28 mouse cellular contexts compared by ENCODE assay signal in genomic region chr13:108124096-108124495, GRCm38 (mm10). TPM values are rescaled to one million over a fixed set of nuclear protein-coding genes. Genes with fewer than 3 reads are reported as not detected.
DNase-seq lines count a peak whose midpoint lies in the region; ATAC-seq and TF ChIP-seq lines count a peak whose summit lies in the region.
"Had no signal": no experiment of that assay in that cellular context is flagged by ENCODE, and none has a peak within 500 bp of the region (broad histone marks: within the 10 kb centered on the region; RNA-seq: fewer than 3 reads in every experiment).

No protein-coding gene starts in this region.

- DNase-seq in heart, adult 11 months: peak; percentile 16
- DNase-seq in heart, postnatal 36 days: no peak
- no peak for DNase-seq in midbrain, postnatal 0 days (ENCODE audit: low spot score)
- DNase-seq in retina, postnatal 1 day: peak; percentile 60
- DNase-seq in left cerebral cortex, adult 11 months (ENCODE audit: low spot score): no peak
- no peak for DNase-seq in left cerebral cortex, postnatal 25 days (ENCODE audit: low spot score in 2 of 2)
- DNase-seq: adrenal gland, postnatal 14 days; cerebellum, adult 8-10 months; cerebellum, postnatal 36 days; embryo, embryonic 11 days; gastrocnemius, postnatal 25 days; heart, adult 2 months; heart, postnatal 14 days; kidney, adult 18-20 months; liver; lung, postnatal 36 days; right cerebral cortex, postnatal 4 days; thymus, postnatal 36 days had no signal

- H3K27me3 ChIP-seq in midbrain, embryonic 13.5 days: no peaks in the 10 kb centered on the region
- H3K27me3 ChIP-seq in midbrain, postnatal 0 days (ENCODE audit: insufficient read depth, low read length): no peaks in the 10 kb centered on the region
- H3K27me3 ChIP-seq in hindbrain, embryonic 16.5 days (replicated peaks; ENCODE audit: control insufficient read depth, insufficient read depth, low read length): no peaks in the 10 kb centered on the region
- H3K27me3 ChIP-seq: embryonic facial prominence, embryonic 13.5 days; forebrain, embryonic 12.5 days; heart, embryonic 13.5 days; liver, embryonic 15.5 days; lung, embryonic 15.5 days had no signal

- peak overlapping the region; percentile 41; the same call in 1 of the 2 replicates for H3K27ac ChIP-seq in midbrain, embryonic 13.5 days
- no peak overlapping the region for H3K27ac ChIP-seq in midbrain, postnatal 0 days (ENCODE audit: low read depth, low read length)
- no peak overlapping the region for H3K27ac ChIP-seq in hindbrain, embryonic 16.5 days (ENCODE audit: low read depth, low read length)
- H3K27ac ChIP-seq: embryonic facial prominence, embryonic 13.5 days; heart, adult 2 months; heart, embryonic 13.5 days; limb, embryonic 10.5 days; liver, embryonic 15.5 days; lung, embryonic 15.5 days had no signal

- no peaks in the 10 kb centered on the region for H3K36me3 ChIP-seq in midbrain, embryonic 13.5 days
- no peaks in the 10 kb centered on the region for H3K36me3 ChIP-seq in midbrain, postnatal 0 days (ENCODE audit: insufficient read depth, low read length)
- no peaks in the 10 kb centered on the region for H3K36me3 ChIP-seq in hindbrain, embryonic 16.5 days (ENCODE audit: control insufficient read depth, insufficient read depth, low read length)
- H3K36me3 ChIP-seq: embryonic facial prominence, embryonic 13.5 days; forebrain, embryonic 12.5 days; heart, embryonic 13.5 days; limb, embryonic 10.5 days; liver, embryonic 15.5 days; lung, embryonic 15.5 days had no signal

- no peak overlapping the region for H3K4me2 ChIP-seq in midbrain, embryonic 13.5 days (replicated peaks)
- H3K4me2 ChIP-seq in midbrain, postnatal 0 days (ENCODE audit: low read depth, low read length, poor library complexity, severe bottlenecking): no peak overlapping the region
- peak overlapping the region; percentile 39 for H3K4me2 ChIP-seq in hindbrain, embryonic 16.5 days (ENCODE audit: low read length)
- H3K4me2 ChIP-seq: heart, embryonic 13.5 days; liver, embryonic 15.5 days; lung, embryonic 15.5 days had no signal

- TF ChIP-seq CTCF in midbrain, postnatal 0 days (IDR thresholded peaks at IDR 0.05): no peak

- H3K4me3 ChIP-seq in midbrain, embryonic 13.5 days (replicated peaks): no peak overlapping the region
- H3K4me3 ChIP-seq in midbrain, postnatal 0 days (ENCODE audit: low read depth, low read length): no peak overlapping the region
- H3K4me3 ChIP-seq in hindbrain, embryonic 16.5 days (ENCODE audit: low read length): no peak overlapping the region
- H3K4me3 ChIP-seq: embryonic facial prominence, embryonic 13.5 days; erythroblast, embryonic 14.5 days; forebrain, embryonic 12.5 days; heart, adult 2 months; heart, embryonic 13.5 days; limb, embryonic 10.5 days; liver, embryonic 15.5 days; lung, embryonic 15.5 days had no signal

- H3K4me1 ChIP-seq in midbrain, embryonic 13.5 days (replicated peaks): peaks cover 26% of the 10 kb centered on the region
- no peaks in the 10 kb centered on the region for H3K4me1 ChIP-seq in midbrain, postnatal 0 days (ENCODE audit: insufficient read depth, low read length)
- peaks cover 8% of the 10 kb centered on the region for H3K4me1 ChIP-seq in hindbrain, embryonic 16.5 days (ENCODE audit: control insufficient read depth, insufficient read depth, low read depth, low read length)
- H3K4me1 ChIP-seq: liver, embryonic 15.5 days; lung, embryonic 15.5 days had no signal

- H3K9ac ChIP-seq in midbrain, embryonic 13.5 days (replicated peaks): 0 out of 2 replicates have a peak overlapping the region, but pooled peaks have one; percentile 29
- H3K9ac ChIP-seq in midbrain, postnatal 0 days (replicated peaks; ENCODE audit: low read length, poor library complexity, severe bottlenecking): no peak overlapping the region
- no peak overlapping the region for H3K9ac ChIP-seq in hindbrain, embryonic 16.5 days (ENCODE audit: low read depth, low read length)
- H3K9ac ChIP-seq: embryonic facial prominence, embryonic 13.5 days; forebrain, embryonic 12.5 days; heart, embryonic 13.5 days; liver, embryonic 15.5 days; lung, embryonic 15.5 days had no signal

- intact Hi-C loops in heart, postnatal 36 days (cut with DNase I): no loop called here
- intact Hi-C loops in left cerebral cortex, postnatal 25 days (cut with DNase I): no loop called here

- 60% methylated on average over 11 of the region's 11 CpGs for WGBS in midbrain, embryonic 13.5 days
- 62% methylated on average over 11 of the region's 11 CpGs for WGBS in midbrain, postnatal 0 days
- 45% methylated on average over 11 of the region's 11 CpGs for WGBS in hindbrain, embryonic 16.5 days

- ATAC-seq in midbrain, embryonic 13.5 days: no peak
- no peak for ATAC-seq in midbrain, postnatal 0 days (ENCODE audit: low FRiP score)
- ATAC-seq in hindbrain, embryonic 16.5 days: no peak
- ATAC-seq: inflammation-experienced regulatory T-cells, adult 6 months had no signal

- H3K9me3 ChIP-seq in midbrain, embryonic 13.5 days: no peaks in the 10 kb centered on the region
- no peaks in the 10 kb centered on the region for H3K9me3 ChIP-seq in midbrain, postnatal 0 days (ENCODE audit: low read length)
- no peaks in the 10 kb centered on the region for H3K9me3 ChIP-seq in hindbrain, embryonic 16.5 days (ENCODE audit: control insufficient read depth, low read length)
- H3K9me3 ChIP-seq: embryonic facial prominence, embryonic 13.5 days; forebrain, embryonic 12.5 days; heart, embryonic 13.5 days; limb, embryonic 10.5 days; liver, embryonic 15.5 days; lung, embryonic 15.5 days had no signal

RNA-seq across cellular contexts. Expression of gene Ndufaf2, which starts 34.3 kb away (rescaled TPM):
- total RNA-seq in heart, postnatal 36 days (2021): 10 to 100 TPM; 23.1 to 30.4 TPM
- polyA plus RNA-seq in midbrain, embryonic 13.5 days (2015; fragmentation: Nextera tagmentation; extraction: Ambion mirVana): 75.4 and 81.5 TPM in 2 replicates
- total RNA-seq in midbrain, postnatal 0 days (2014; rRNA removed): 7.1 and 14.8 TPM in 2 replicates
- polyA plus RNA-seq in midbrain, postnatal 0 days (2015; fragmentation: Nextera tagmentation; extraction: Ambion mirVana): 72.0 and 74.4 TPM in 2 replicates
- 74.3 and 74.7 TPM in 2 replicates for polyA plus RNA-seq in hindbrain, embryonic 16.5 days (2015; fragmentation: Nextera tagmentation; extraction: Ambion mirVana)
- total RNA-seq in left cerebral cortex, postnatal 25 days (2021): 10 to 100 TPM; 21.8 to 22.2 TPM

RNA-seq across cellular contexts. Expression of gene Ercc8, which starts 34.4 kb away (rescaled TPM):
- total RNA-seq in heart, postnatal 36 days (2021): 1 to 10 TPM; 5.5 to 6.6 TPM
- polyA plus RNA-seq in midbrain, embryonic 13.5 days (2015; fragmentation: Nextera tagmentation; extraction: Ambion mirVana): 29.1 and 30.0 TPM in 2 replicates
- total RNA-seq in midbrain, postnatal 0 days (2014; rRNA removed): 33.8 and 36.6 TPM in 2 replicates
- 33.2 and 33.5 TPM in 2 replicates for polyA plus RNA-seq in midbrain, postnatal 0 days (2015; fragmentation: Nextera tagmentation; extraction: Ambion mirVana)
- 32.3 and 32.9 TPM in 2 replicates for polyA plus RNA-seq in hindbrain, embryonic 16.5 days (2015; fragmentation: Nextera tagmentation; extraction: Ambion mirVana)
- 10 to 100 TPM; 17.1 to 23.2 TPM for total RNA-seq in left cerebral cortex, postnatal 25 days (2021)

Comparison
In these comparisons a context has a peak if more than half of its experiments do, and no peak if none do; other contexts are left out.
1. DNase-seq: peak in heart, adult 11 months (single experiment) and retina, postnatal 1 day (single experiment); none in heart, postnatal 36 days (0 of 2), midbrain, postnatal 0 days (single experiment), left cerebral cortex, adult 11 months (single experiment) and left cerebral cortex, postnatal 25 days (0 of 2).